Mouse (Mus musculus) cerebellum, postnatal 4 days (tissue): ENCODE measurements at regions not wholly inside any gene's neighbourhood (a gene's known extent, or its start where the extent isn't known, plus 50 kb on each side); places are given as distances from the start of the nearest gene placed in this dataset.
A peak's percentile ranks its signal among the peaks of the same experiment; 100 is the strongest.

Experiments
- DNase-seq, 2 experiments: peaks; one replicate each; pipeline ENCODE4 v3.0.0; 2022; ENCODE audit warnings: low spot score in 2 of 2, mixed read lengths in 1 of 2

- DNase-seq, result peak in 1 of 2 experiments; percentile 40
These were observed 79.6 kb downstream of the Atp1a1 start for GRCm38 (mm10) chr3:101524905-101525304.

GRCm38 (mm10) chr3:101524444-101524843, 80.0 kb downstream of the Atp1a1 start:
- DNase-seq, result no peak

- DNase-seq, result no peak
These were observed 81.2 kb downstream of the Atp1a1 start for GRCm38 (mm10) chr3:101523239-101523638.

GRCm38 (mm10) chr3:101522246-101522920, 82.1 kb downstream of the Atp1a1 start:
- peak in 1 of 2 experiments; percentile 51 for DNase-seq

GRCm38 (mm10) chr3:101521155-101521554, 83.3 kb downstream of the Atp1a1 start:
- DNase-seq, result no peak

- DNase-seq, result no peak
These were observed 84.4 kb downstream of the Atp1a1 start for GRCm38 (mm10) chr3:101520115-101520514.

- DNase-seq, result no peak
These were observed 84.9 kb downstream of the Atp1a1 start for GRCm38 (mm10) chr3:101519551-101519950.

GRCm38 (mm10) chr3:101518810-101519209, 85.7 kb downstream of the Atp1a1 start:
- no peak for DNase-seq

GRCm38 (mm10) chr3:101517547-101517946, 86.9 kb downstream of the Atp1a1 start:
- no peak for DNase-seq

- peak in 1 of 2 experiments; percentile 32 for DNase-seq
These were observed 87.5 kb downstream of the Atp1a1 start for GRCm38 (mm10) chr3:101516781-101517499.

GRCm38 (mm10) chr3:101515566-101515965, 88.9 kb downstream of the Atp1a1 start:
- no peak for DNase-seq

- DNase-seq, result peak in 1 of 2 experiments; percentile 26
These were observed 90.7 kb downstream of the Atp1a1 start for GRCm38 (mm10) chr3:101513611-101514311.
